Mouse (Mus musculus): Measurements from ENCODE around the gene Siglecg. TPM values are rescaled to one million over a fixed set of nuclear protein-coding genes. Genes with fewer than 3 reads are reported as not detected.

Gene Siglecg
- polyA plus RNA-seq (2014; fragmentation: Nextera tagmentation; extraction: Ambion mirVana) = 0.09 TPM in 1 of 2 replicates, not detected in the other

- DNase-seq (ENCODE audit: low spot score) (no peak), ATAC-seq (no peak)
- H3K36me3 ChIP-seq (ENCODE audit: control insufficient read depth, insufficient read depth, low read length) = no peaks in the 10 kb centered on the region
- no peak within 1 kb of the TSS for H3K9ac ChIP-seq (ENCODE audit: low read length)
- no peaks in the 10 kb centered on the region for H3K4me1 ChIP-seq (ENCODE audit: control insufficient read depth, insufficient read depth, low read length)
- H3K4me3 ChIP-seq (ENCODE audit: low read depth, low read length) = no peak within 1 kb of the TSS
- no peak within 1 kb of the TSS for H3K27ac ChIP-seq (ENCODE audit: low read depth, low read length)
- H3K4me2 ChIP-seq (ENCODE audit: low read length) = no peak within 1 kb of the TSS
- no peaks in the 10 kb centered on the region for H3K9me3 ChIP-seq (replicated peaks; ENCODE audit: control insufficient read depth, low read length)
- 89% methylated on average over 4 of the region's 4 CpGs for WGBS
- H3K27me3 ChIP-seq (replicated peaks; ENCODE audit: control insufficient read depth, insufficient read depth, low read length) = no peaks in the 10 kb centered on the region
Measured at GRCm38 (mm10) chr7:43408131-43408553, at the start of gene Siglecg. Gene Siglecg (plus strand): TSS chr7:43408204.

DNA sequence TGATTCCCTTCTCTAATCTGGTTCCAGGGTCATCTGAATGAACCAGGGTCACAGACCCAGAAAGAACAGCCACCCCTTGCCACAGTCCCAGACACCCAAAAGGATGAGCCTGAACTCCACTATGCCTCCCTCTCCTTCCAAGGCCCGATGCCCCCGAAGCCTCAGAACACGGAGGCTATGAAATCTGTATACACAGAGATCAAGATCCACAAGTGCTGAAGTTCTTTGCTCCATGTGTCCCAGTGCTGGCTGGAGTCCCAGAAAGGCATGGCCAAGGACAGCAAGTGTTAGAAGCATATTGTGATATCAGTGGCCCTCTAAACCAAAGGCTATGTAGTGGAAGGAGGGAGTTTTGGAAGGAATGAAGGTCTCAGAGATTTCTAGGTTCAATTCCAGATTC, 49.4 kb upstream of the Siglecg start:
- Histone ChIP-seq H3K9me3 (replicated peaks; ENCODE audit: control insufficient read depth, low read length) (no peaks in the 10 kb centered on the region), H3K36me3 (ENCODE audit: control insufficient read depth, insufficient read depth, low read length) (no peaks in the 10 kb centered on the region), H3K4me1 (ENCODE audit: control insufficient read depth, insufficient read depth, low read length) (no peaks in the 10 kb centered on the region), H3K4me3 (ENCODE audit: low read depth, low read length) (no peak overlapping the region), H3K27ac (ENCODE audit: low read depth, low read length) (no peak overlapping the region), H3K9ac (ENCODE audit: low read length) (no peak overlapping the region), H3K27me3 (replicated peaks; ENCODE audit: control insufficient read depth, insufficient read depth, low read length) (no peaks in the 10 kb centered on the region), H3K4me2 (ENCODE audit: low read length) (no peak overlapping the region)
- 91% methylated on average over 3 of the region's 3 CpGs for WGBS
- DNase-seq (ENCODE audit: low spot score) (no peak), ATAC-seq (no peak)

DNA sequence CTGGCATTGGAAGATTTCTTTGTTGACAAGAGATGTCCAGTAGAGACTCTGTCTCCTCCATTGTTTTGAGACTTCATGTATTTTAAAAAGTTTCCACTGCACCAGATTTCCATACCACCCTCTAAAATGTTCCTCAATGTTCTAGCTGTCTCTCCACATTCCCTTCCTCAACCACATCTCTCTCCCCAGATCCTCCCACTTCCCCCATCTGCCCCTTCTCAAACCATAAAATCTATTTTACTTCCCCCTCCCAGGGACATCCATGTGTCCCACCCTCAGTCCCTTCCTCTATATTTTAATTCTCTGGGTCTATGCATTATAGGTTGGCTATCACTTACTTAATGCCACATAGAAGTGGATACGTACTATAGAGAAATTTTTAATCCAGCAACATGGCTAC, 46.6 kb upstream of the Siglecg start:
- Histone ChIP-seq H3K9me3 (replicated peaks; ENCODE audit: control insufficient read depth, low read length) (no peaks in the 10 kb centered on the region), H3K4me3 (ENCODE audit: low read depth, low read length) (no peak overlapping the region), H3K9ac (ENCODE audit: low read length) (no peak overlapping the region), H3K27ac (ENCODE audit: low read depth, low read length) (no peak overlapping the region), H3K4me2 (ENCODE audit: low read length) (no peak overlapping the region), H3K36me3 (ENCODE audit: control insufficient read depth, insufficient read depth, low read length) (no peaks in the 10 kb centered on the region), H3K27me3 (replicated peaks; ENCODE audit: control insufficient read depth, insufficient read depth, low read length) (no peaks in the 10 kb centered on the region), H3K4me1 (ENCODE audit: control insufficient read depth, insufficient read depth, low read length) (no peaks in the 10 kb centered on the region)
- no peak for ATAC-seq
- WGBS = 85% methylated on average over 1 of the region's 1 CpGs
- no peak for DNase-seq (ENCODE audit: low spot score)

GRCm38 (mm10) chr7:43362021-43362420, 46.0 kb upstream of the Siglecg start:
- no peak for ATAC-seq
- WGBS = 75% methylated on average over 4 of the region's 4 CpGs
- H3K27me3 ChIP-seq (replicated peaks; ENCODE audit: control insufficient read depth, insufficient read depth, low read length) = no peaks in the 10 kb centered on the region

GRCm38 (mm10) chr7:43378226-43378625, 29.8 kb upstream of the Siglecg start:
- Histone ChIP-seq H3K9ac (ENCODE audit: low read length) (no peak overlapping the region), H3K4me2 (ENCODE audit: low read length) (no peak overlapping the region), H3K36me3 (ENCODE audit: control insufficient read depth, insufficient read depth, low read length) (no peaks in the 10 kb centered on the region), H3K27ac (ENCODE audit: low read depth, low read length) (no peak overlapping the region), H3K4me3 (ENCODE audit: low read depth, low read length) (no peak overlapping the region), H3K9me3 (replicated peaks; ENCODE audit: control insufficient read depth, low read length) (no peaks in the 10 kb centered on the region), H3K27me3 (replicated peaks; ENCODE audit: control insufficient read depth, insufficient read depth, low read length) (no peaks in the 10 kb centered on the region), H3K4me1 (ENCODE audit: control insufficient read depth, insufficient read depth, low read length) (no peaks in the 10 kb centered on the region)
- 13% methylated on average over 5 of the region's 5 CpGs for WGBS
- ATAC-seq (no peak), DNase-seq (ENCODE audit: low spot score) (peak; percentile 75)

More at GRCm38 (mm10) chr7:43362021-43362420, 46.0 kb upstream of the Siglecg start:
- H3K27ac ChIP-seq (ENCODE audit: low read depth, low read length) = no peak overlapping the region
- H3K9ac ChIP-seq (ENCODE audit: low read length) = no peak overlapping the region
- H3K36me3 ChIP-seq (ENCODE audit: control insufficient read depth, insufficient read depth, low read length) = no peaks in the 10 kb centered on the region
- H3K9me3 ChIP-seq (replicated peaks; ENCODE audit: control insufficient read depth, low read length) = no peaks in the 10 kb centered on the region
- DNase-seq (ENCODE audit: low spot score) = no peak
- H3K4me3 ChIP-seq (ENCODE audit: low read depth, low read length) = no peak overlapping the region
- no peak overlapping the region for H3K4me2 ChIP-seq (ENCODE audit: low read length)
- no peaks in the 10 kb centered on the region for H3K4me1 ChIP-seq (ENCODE audit: control insufficient read depth, insufficient read depth, low read length)

- ATAC-seq (no peak), DNase-seq (ENCODE audit: low spot score) (no peak)
- H3K4me2 ChIP-seq (ENCODE audit: low read length) = no peak overlapping the region
- H3K9me3 ChIP-seq (replicated peaks; ENCODE audit: control insufficient read depth, low read length) = no peaks in the 10 kb centered on the region
- 84% methylated on average over 8 of the region's 8 CpGs for WGBS
- H3K9ac ChIP-seq (ENCODE audit: low read length) = no peak overlapping the region
- H3K27me3 ChIP-seq (replicated peaks; ENCODE audit: control insufficient read depth, insufficient read depth, low read length) = no peaks in the 10 kb centered on the region
- no peak overlapping the region for H3K27ac ChIP-seq (ENCODE audit: low read depth, low read length)
- H3K4me3 ChIP-seq (ENCODE audit: low read depth, low read length) = no peak overlapping the region
- no peaks in the 10 kb centered on the region for H3K4me1 ChIP-seq (ENCODE audit: control insufficient read depth, insufficient read depth, low read length)
- H3K36me3 ChIP-seq (ENCODE audit: control insufficient read depth, insufficient read depth, low read length) = no peaks in the 10 kb centered on the region
Measured at GRCm38 (mm10) chr7:43392349-43393121, 15.5 kb upstream of the Siglecg start.

DNA sequence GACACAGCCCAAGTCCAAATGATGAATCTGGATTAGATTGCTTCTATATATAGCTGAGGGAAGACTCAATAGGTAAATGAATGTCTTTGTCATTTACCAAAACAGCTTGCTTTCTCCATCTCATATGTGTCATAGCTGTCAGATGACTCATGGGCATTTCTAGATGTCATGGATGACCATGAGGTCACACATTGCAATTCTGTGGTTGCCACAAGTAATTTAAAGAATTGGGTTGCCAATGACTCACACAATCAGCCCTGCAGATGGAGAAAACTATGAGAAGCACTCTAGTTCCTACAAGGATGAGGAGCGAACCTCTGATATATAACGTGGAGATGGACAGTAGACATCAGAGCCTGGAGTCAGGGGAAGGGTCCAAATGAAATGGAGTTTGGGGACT, 8.5 kb upstream of the Siglecg start:
- Histone ChIP-seq H3K4me3 (ENCODE audit: low read depth, low read length) (no peak overlapping the region), H3K9ac (ENCODE audit: low read length) (no peak overlapping the region), H3K27me3 (replicated peaks; ENCODE audit: control insufficient read depth, insufficient read depth, low read length) (no peaks in the 10 kb centered on the region), H3K9me3 (replicated peaks; ENCODE audit: control insufficient read depth, low read length) (no peaks in the 10 kb centered on the region), H3K4me2 (ENCODE audit: low read length) (no peak overlapping the region), H3K4me1 (ENCODE audit: control insufficient read depth, insufficient read depth, low read length) (no peaks in the 10 kb centered on the region), H3K27ac (ENCODE audit: low read depth, low read length) (no peak overlapping the region), H3K36me3 (ENCODE audit: control insufficient read depth, insufficient read depth, low read length) (no peaks in the 10 kb centered on the region)
- ATAC-seq = no peak
- WGBS = 83% methylated on average over 2 of the region's 2 CpGs
- DNase-seq (ENCODE audit: low spot score) = no peak

GRCm38 (mm10) chr7:43402718-43403117, 5.3 kb upstream of the Siglecg start:
- WGBS = 53% methylated on average over 2 of the region's 2 CpGs
- no peaks in the 10 kb centered on the region for H3K36me3 ChIP-seq (ENCODE audit: control insufficient read depth, insufficient read depth, low read length)

GRCm38 (mm10) chr7:43407573-43407972, 431 bp upstream of the Siglecg start:
- Histone ChIP-seq H3K36me3 (ENCODE audit: control insufficient read depth, insufficient read depth, low read length) (no peaks in the 10 kb centered on the region), H3K9me3 (replicated peaks; ENCODE audit: control insufficient read depth, low read length) (no peaks in the 10 kb centered on the region), H3K4me2 (ENCODE audit: low read length) (no peak overlapping the region), H3K4me1 (ENCODE audit: control insufficient read depth, insufficient read depth, low read length) (no peaks in the 10 kb centered on the region), H3K27me3 (replicated peaks; ENCODE audit: control insufficient read depth, insufficient read depth, low read length) (no peaks in the 10 kb centered on the region), H3K27ac (ENCODE audit: low read depth, low read length) (no peak overlapping the region), H3K4me3 (ENCODE audit: low read depth, low read length) (no peak overlapping the region), H3K9ac (ENCODE audit: low read length) (no peak overlapping the region)
- DNase-seq (ENCODE audit: low spot score) (no peak), ATAC-seq (no peak)
- 80% methylated on average over 3 of the region's 3 CpGs for WGBS

More at GRCm38 (mm10) chr7:43402718-43403117, 5.3 kb upstream of the Siglecg start:
- DNase-seq (ENCODE audit: low spot score) (no peak), ATAC-seq (no peak)
- no peak overlapping the region for H3K9ac ChIP-seq (ENCODE audit: low read length)
- no peak overlapping the region for H3K4me3 ChIP-seq (ENCODE audit: low read depth, low read length)
- H3K9me3 ChIP-seq (replicated peaks; ENCODE audit: control insufficient read depth, low read length) = no peaks in the 10 kb centered on the region
- H3K4me1 ChIP-seq (ENCODE audit: control insufficient read depth, insufficient read depth, low read length) = no peaks in the 10 kb centered on the region
- no peak overlapping the region for H3K4me2 ChIP-seq (ENCODE audit: low read length)
- no peak overlapping the region for H3K27ac ChIP-seq (ENCODE audit: low read depth, low read length)
- no peaks in the 10 kb centered on the region for H3K27me3 ChIP-seq (replicated peaks; ENCODE audit: control insufficient read depth, insufficient read depth, low read length)
